Mouse (Mus musculus) cerebellum, postnatal 4 days (tissue): ENCODE data around the gene Gpatch2.
A peak's percentile ranks its signal among the peaks of the same experiment; 100 is the strongest.

Experiments used
- DNase-seq, 2 experiments: peaks; one replicate each; pipeline ENCODE4 v3.0.0; 2022; ENCODE audit warnings: low spot score in 2 of 2, mixed read lengths in 1 of 2

Gene Gpatch2

DNA sequence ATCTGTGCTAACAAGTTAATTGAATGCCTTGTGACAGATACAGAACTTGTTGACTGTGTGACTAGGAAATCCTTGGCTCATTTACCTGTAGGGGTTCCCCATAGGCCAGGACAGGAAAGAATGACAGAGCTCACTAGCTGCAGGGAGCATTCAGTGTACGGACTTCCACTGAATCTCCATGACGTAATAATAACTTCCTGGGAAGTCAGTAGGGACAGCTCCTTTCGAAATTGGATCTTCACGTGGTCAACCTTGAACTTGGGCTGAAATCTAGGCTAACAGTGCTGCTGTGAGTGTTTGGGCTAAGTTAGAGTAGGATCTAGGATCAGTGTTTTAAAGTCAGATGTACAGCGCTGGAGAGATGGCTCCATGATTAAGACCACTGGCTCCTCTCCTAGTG lies 29.4 kb downstream of the Gpatch2 start:
- DNase-seq = no peak

DNA sequence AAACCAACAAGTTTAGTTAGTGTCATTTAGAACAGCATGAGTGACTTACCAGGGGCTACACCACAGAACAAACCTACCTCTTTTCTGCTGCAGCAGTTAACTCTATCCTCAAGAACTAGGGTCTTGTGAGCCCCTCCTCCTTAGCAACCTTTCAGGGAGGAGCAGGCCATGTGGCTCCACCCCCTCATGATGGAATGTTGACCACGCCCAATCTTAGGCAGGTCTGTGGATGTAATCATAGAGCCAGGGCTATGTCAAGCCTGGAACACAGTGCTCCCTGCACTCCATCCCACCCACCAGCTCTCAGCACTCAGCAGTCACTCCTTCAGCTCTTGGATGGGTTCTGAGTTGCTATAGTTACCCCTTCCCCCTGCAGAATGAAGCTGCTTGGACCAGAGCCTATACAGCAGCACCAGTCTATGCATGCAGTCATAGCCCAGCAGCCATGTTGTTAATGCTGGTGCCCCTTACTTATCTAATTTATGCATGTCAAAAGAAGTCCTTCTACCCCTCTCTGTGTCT lies 35.5 kb downstream of the Gpatch2 start:
- DNase-seq = no peak

DNA sequence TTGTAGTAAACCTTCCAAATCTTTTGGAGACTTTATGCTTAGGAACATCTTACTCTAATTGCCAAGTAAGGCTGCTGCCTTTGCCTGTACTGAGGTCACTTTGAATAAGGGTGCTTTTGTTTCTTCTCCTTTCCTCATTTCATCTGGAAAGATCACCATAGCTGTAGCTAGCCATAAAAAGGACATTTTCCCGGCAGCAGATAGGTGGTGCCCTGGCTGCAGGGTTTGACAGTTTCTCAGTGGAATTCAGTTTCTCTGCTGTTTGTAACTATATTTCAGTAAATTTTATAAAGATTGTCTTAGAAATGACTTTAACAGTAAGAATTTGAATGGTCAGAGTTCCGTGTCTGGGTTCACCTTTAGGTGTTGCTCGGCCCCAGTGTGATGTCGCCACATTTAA lies 43.4 kb downstream of the Gpatch2 start:
- DNase-seq = no peak

DNA sequence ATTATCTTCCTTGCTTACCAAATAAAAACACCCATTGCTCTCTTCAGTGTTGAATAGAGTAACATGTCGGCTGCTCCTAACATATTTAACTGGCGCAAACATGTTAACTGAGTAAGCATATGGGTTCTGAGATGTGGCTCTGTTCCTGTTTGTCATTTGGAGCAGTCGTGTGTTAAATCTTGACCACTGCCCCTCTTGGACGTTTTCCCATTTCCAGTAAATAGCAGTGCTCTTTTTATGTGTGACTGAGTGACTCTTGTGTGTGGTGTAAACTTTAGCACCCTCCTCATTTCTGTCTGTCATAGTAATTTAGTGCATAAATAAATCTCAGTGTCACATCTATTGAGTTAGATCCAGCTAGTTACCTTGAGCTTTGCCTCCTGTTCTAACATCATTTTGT lies 52.3 kb downstream of the Gpatch2 start:
- no peak for DNase-seq

DNA sequence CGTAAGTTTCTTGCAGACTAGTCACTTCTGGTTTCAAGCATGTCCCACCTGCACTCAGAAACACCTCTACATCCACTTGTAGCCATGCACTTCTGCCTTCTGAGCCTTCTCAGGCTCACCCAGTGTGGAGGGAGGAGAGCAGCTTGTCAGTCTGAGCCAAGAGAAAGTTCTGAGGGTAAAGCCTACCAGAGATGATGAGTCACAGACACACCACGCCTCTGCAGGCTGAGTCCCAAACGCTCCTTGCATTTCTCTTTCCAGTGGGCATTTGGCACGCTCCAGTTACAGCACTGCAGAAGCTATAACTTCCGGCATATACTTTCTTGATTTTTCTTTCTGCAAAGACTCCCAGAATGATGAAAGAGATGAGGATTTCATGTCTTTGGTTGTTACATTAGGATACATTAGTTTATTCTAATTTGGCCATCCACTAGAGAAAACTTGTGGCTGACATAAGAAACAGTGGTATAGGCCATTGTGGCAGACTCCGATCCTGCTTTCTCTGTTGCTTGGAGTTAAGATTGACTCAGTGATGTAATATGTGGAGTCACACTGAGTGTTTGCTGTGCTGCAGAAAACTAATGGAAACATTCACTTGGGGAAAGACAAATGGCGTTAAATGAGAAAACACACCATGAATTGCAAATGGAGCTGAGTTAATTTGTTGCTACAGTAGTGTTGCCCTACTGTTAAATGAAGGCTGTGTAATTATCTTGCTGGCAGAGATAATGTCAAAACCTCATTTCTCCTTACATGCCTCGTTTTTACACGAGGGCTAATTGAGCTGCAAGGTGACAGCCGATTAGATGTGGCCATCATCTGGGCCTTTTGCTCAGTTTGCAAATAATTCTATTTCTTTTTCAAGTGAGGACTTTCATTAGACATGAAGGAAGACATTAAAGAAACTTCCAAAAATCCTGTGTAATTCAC lies 55.3 kb downstream of the Gpatch2 start:
- DNase-seq = no peak

DNA sequence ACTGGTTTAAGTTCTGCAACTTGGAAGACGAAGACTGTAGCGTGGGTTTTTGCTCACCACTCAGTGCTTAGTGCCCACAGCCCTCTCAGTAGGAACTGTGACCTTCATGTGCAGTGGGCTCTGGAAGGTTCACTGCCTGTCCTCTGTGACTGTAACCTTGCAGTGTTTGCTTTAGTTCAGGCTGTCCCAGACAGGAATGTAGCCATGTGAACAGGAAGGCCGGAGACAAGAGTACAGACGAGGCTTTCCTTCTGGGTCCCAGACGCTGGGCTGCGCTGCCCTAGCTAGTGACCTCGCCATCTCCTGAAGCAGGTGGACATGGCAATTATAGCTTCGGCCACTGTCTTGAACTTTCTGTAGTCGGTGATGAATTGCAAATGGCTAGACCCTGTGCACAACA lies 62.0 kb downstream of the Gpatch2 start:
- DNase-seq = no peak

DNA sequence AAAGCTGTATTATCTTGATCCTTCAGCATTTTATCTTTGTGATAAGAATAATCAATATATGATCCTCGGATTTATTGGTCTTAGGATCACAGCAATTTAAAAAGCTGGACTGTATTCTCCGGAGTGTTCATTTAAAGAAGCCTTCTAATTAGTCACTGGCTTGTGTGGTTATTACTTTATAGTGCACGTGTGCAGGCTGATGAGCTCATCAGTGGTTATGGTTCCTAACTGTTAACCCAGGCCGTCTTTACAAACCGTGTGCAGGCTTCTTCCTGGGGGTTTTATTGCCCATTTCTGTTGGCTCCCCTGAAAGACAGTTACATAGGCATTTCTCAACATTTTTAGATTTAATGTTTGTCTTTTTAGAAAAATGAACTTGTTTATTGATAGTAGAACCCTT lies 63.2 kb downstream of the Gpatch2 start:
- no peak for DNase-seq

DNA sequence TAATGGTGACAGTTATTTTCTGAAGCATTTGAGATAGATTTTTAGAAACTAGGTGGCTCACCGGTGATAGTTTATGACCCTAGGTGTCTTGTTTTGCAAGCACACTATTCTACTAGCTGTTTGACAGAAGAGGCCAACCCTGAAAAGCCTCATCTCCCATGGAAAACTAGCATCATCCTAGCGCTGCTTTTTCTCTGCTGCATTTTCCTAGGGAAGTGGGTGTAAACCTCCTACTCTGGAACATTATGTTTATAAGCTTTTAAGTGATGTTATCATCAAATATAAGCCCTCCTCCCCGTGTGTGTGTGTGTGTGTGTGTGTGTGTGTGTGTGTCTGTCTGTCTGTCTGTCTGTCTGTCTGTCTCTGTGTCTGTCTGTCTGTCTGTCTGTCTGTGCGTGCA lies 64.5 kb downstream of the Gpatch2 start:
- no peak for DNase-seq

DNA sequence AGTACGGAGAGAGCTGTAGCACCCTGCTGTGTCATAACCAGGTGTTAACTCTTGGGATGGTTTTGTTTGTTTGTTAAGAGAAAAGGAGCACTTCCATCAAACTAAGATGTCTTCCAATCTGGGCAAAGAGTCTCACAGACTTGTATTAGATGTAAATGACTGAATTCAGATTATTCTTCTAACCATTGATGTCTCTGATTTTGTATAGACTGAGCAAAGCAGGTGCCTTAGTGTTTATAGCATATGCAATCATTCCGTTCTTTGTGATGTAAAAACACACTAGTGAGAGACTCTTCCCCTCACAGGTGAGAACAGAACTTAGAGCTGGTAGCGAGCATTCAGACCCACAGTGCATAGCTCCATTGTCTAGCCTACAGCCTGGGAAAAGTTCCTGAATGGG lies 67.0 kb downstream of the Gpatch2 start:
- DNase-seq = no peak

DNA sequence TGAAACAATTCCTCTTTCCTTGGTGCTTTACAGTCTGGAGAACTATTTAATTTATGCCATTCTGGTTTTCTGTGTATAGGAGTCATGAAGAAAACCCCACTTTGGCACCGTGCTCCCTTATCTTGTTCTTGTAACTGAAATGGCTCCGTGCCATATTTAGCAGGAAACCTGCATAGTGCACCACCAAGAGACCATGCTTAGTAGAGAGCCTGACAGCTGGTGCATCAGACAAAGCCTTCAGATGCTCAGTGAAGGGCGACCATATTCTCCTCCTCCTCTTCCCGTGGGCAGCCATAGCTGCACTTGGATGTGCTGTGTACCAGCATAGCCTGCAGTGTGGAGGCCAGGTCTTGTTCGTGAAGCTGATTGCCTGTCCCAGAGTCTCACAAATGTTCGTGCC lies 67.5 kb downstream of the Gpatch2 start:
- DNase-seq = no peak

DNA sequence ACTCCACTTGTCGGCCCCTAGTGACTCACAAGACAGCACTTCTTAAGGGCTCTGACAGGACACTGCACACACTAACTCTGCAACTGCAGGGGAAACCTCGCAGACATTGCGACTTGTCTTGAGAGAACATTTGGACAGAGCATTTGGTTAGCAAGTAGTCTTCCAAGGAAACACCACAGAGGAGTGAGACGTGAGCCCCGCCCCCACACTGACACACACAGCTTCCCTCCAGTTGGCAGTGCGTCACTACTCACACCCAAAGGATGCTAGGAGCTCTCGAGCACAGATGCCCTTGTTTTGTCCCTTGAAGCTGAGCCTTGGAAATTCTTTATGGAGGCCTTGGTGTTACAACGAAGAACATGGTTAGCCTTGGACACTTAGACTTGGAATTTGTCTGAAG lies 70.4 kb downstream of the Gpatch2 start:
- no peak for DNase-seq

DNA sequence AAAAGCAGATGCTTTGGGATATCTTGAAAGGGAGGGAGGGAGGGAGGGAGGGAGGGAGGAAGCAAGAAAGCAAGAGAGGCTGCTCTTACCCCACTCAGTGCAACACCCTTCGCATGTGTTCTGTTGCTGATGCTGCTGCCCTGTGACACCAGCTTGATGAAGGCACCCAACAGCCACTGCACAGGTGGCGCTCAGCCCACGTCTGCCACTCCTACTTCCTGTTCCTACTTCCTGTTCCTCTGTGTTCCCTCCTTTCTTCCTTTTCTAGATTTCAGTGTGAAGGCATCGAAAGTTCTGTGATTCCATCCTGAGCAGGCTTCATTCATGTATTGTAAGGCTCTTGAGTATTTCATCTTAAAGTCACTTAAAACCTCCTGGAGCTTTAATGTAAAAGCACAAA lies 71.1 kb downstream of the Gpatch2 start:
- DNase-seq = no peak

DNA sequence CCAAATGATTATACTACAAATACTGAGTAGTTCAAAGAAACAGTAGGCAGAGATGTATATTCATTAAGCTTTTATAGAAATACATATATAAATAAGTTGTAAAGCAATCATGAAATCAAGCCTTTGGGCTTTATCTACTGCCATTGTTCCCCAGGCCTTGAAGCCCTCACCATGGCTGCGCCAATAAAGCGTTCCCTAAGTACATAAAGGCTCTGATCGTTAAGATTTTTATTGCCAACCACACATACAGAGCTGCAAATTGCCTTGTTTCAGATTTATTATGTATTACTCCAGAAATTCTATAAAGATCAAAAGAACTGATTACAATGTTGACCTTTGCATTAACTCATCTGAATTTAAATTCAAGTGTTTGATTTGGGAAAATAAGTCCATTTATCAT lies 71.6 kb downstream of the Gpatch2 start:
- DNase-seq = no peak

DNA sequence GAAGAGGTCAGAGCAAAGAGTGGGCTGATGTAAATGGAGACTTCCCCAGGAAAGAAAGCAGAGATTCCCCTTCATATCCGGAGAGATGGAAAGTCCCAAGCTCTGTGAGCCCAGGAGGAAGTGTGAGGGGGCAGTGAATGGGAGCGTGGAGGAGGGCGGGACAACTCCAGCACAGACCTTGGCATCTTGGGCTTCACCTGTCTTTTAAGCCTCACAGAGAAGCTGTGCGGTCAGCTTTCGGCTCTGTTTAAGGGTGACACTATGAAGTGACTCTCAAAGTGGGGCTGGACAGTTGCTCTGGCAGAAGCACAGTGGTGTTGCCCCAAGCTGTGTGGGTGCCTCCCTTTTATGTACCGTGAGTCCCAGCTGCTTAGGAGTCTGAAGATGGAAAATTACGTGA lies 74.9 kb downstream of the Gpatch2 start:
- DNase-seq = no peak

DNA sequence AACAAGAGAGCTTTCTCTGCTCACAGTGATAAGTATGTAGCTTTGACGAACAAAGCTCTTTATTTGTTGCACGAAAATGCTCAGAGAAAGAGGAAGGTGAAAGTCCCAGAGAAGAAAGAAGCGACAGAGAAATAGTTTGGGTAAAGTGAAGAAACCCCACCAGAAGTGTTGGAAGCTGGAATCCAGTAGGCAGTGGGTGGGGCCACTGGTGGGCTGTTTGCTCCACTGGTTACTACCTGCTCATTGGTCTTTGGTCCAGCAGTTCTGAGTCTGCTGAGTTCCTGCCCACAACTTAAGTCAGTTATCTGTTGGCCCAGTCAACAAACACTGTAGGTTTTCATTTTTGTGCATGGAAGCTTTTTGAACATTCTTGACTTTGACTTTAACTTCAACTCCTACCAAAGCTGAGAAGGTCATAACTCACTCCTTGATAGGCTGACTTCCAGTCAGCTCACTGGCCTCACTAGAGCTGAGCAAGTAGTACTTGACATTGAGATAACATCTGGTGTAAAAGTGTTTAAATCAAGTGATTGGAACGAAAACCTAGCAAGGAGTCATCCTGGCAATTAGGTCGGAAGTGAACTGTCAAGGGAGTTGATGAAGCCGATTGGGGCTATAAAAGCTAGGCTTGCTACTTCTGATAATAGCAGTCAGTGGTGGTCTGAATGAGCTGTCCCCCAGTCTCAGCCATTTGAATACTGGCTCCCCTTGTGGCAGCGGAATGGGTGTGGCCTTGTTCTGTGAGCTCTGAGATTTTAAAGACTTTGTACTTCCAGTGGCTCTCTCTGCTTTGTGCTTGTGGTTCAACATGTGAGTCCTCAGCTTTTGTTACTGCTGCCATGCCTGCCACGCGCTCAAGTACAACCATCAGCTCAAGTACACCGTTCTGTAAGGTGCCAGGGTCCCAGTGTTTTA lies 76.4 kb downstream of the Gpatch2 start:
- no peak for DNase-seq

DNA sequence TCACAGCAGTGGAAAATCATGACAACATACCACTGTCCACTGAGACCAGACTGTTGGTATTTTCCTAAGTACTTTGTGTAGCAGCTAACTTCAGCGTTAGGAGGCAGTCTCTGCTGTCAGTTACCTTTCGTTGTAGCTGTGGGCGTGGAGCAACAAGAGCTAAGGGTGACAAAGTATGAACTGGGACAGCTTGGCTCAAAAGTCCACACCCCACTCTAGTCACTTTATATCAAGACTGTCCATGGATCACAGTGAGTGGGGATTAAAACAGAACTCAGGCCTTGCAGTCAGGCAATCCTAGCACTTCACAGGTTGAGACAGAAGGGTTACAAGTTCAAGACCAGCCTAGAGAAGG lies 77.1 kb downstream of the Gpatch2 start:
- DNase-seq = no peak

DNA sequence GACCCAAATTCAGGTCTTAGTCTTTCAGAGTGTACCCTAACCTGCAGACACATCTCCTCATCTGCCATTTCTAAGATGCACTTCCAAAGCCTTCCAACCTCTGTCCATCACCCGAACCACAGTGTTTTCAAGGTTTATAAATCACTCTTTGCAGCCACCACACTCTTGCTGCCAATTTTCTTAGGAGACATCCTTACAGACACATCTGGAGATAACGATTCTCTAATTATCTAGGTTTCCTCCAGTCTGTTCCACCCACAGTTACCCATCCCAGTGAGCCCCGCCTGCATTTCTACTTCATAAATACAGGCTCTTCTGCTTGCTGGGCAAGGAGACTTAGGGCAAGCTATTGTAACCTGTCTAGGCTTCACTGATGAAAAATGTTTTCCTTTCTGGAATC lies 77.9 kb downstream of the Gpatch2 start:
- no peak for DNase-seq

DNA sequence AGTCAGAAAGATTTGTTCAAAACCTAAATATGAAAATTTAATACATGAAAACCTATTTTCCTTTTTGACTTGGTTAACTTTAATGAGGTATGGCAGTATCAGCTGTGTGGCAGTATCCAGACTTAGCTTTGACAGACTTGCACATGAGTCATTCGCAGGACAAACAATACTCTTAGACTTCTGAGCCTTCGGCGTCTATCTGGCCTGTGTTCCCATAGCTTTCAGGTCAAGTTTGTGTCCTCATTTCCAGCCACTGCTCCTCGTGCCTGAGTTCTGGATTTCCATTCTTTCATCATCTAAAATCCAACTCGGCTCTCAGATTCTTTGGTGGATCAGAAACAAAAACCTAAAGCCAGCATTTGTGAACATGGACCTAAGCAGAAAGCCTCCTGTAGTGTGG lies 79.2 kb downstream of the Gpatch2 start:
- no peak for DNase-seq

DNA sequence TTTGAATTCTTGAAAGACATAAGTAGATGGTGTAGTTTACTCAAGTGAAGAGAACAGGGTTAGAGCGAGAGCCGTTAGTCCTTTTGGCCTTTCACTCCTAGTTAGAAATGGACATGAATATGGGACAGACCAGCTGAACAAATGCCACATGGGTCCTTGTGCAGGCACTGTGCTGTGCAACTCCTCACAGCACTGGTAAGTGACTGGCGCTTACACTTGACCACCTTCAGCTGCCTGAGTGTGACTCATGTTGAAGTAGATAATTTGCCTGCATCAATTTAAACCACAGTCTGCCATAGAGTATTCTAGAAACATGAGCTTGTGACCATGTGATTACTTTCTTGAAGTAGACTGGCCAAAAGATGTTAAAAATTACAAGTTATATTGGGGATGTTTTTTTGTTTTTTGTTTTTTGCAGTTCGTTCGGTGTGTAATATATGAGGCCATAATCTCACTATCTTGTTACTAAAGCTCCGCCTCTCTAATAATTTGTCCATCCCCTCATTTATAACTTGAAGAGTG lies 79.8 kb downstream of the Gpatch2 start:
- DNase-seq = no peak

DNA sequence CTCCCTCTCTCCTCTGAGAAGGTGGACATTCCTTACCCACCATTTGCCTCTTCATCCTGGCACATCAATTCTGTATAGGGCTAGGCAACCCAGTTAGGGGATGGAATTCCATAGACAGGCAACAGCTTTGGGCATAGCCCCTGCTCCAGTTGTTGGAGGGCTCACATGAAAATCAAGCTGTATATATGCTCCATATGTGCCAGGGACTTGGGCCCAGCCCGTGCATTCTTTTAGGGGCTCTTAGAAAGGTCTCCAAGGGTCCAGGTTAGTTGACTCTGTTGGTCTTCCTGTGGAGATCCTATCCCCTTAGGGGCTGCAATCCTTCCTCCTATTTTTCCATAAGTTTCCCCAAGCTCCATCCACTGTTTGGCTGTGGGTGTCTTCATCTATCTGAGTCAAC lies 80.4 kb downstream of the Gpatch2 start:
- DNase-seq = no peak

DNA sequence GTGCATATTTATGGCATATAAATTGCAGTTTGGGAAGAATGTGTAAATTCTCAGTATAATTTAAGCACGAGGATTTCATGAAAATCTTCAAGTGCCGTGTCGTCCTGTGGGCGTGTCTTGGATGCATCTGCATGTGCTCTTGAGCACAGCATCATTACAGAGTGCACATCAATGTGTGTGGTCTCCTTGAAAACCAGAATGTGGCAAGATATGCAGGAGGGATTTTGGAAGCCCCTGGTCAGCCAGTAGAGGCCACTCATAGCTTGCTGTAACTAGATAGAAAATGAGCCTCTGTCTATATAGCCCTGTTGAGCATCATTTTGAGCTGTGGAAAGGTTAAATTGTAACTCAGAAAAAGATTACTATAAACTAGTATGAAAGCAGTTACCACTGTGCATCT lies 83.9 kb downstream of the Gpatch2 start:
- DNase-seq = no peak

DNA sequence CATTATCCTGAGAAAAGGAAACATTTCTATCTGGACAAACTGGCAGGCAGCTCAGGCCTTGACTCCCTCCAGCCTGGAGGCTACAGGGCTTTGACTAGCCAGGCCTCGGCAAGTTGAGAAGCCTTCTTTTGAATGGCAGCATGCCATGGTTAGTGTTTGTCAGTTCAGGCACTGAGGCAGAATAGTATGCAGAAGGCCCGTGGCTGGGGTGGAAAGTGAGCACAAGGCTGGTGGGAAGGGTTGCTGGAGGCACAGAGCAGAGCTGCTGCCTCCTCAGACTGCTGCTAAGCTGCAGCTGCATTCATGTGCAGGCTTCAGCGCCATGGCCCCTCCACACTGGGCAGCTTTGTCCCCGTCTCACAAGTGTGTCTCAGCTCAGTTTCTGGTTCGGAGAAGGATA lies 85.3 kb downstream of the Gpatch2 start:
- peak in 1 of 2 experiments; percentile 35 for DNase-seq
